Mouse (Mus musculus) MEL (cell line): Measurements from ENCODE around the gene Rnf157. TPM values are rescaled to one million over a fixed set of nuclear protein-coding genes. Genes with fewer than 3 reads are reported as not detected.

Experiments used
- DNase-seq: peaks from one replicate; pipeline ENCODE4 v3.0.0; 2011; ENCODE audit warnings: low read depth, low spot score
- H3K27ac ChIP-seq: 2 replicates; pipeline ENCODE4 v1.5.1; 2012; ENCODE audit warnings: low read depth, mild to moderate bottlenecking, control low read depth, low read length, moderate library complexity; ENCODE audit not compliant: control insufficient read depth
- H3K27me3 ChIP-seq, 2 experiments: fragments of 150-350 bp in 1 of 2; sonication (generic) in 1 of 2; 2 replicates each; pipeline ENCODE4 v1.6.1; 2012; ENCODE audit warnings: low read length in 2 of 2, mild to moderate bottlenecking in 2 of 2, improper control_type of control experiment in 1 of 2, moderate library complexity in 1 of 2; ENCODE audit not compliant: insufficient read depth in 2 of 2, control insufficient read depth in 1 of 2
- H3K36me3 ChIP-seq, 2 experiments: 2 replicates each; pipeline ENCODE4 v1.6.1; 2012 to 2014; ENCODE audit warnings: low read length in 2 of 2, improper control_type of control experiment in 1 of 2, inconsistent platforms in 1 of 2, mild to moderate bottlenecking in 1 of 2; ENCODE audit not compliant: insufficient read depth in 2 of 2, control insufficient read depth in 1 of 2
- H3K4me1 ChIP-seq, 2 experiments: fragments of 150-350 bp in 1 of 2; sonication (generic) in 1 of 2; 2 replicates each; pipeline ENCODE4 v1.6.1; 2012; ENCODE audit warnings: low read length in 2 of 2, improper control_type of control experiment in 1 of 2, mild to moderate bottlenecking in 1 of 2; ENCODE audit not compliant: insufficient read depth in 2 of 2, control insufficient read depth in 1 of 2
- H3K4me3 ChIP-seq, 2 experiments: fragments of 150-350 bp in 1 of 2; sonication (generic) in 1 of 2; 2 replicates each; pipeline ENCODE4 v1.5.1; 2012; ENCODE audit warnings: low read depth in 2 of 2, low read length in 2 of 2, mild to moderate bottlenecking in 2 of 2, moderate library complexity in 2 of 2, control low read depth in 1 of 2, improper control_type of control experiment in 1 of 2; ENCODE audit not compliant: control insufficient read depth in 1 of 2, insufficient read depth in 1 of 2
- H3K79me2 ChIP-seq: 2 replicates; pipeline ENCODE4 v1.6.1; 2012; ENCODE audit warnings: mild to moderate bottlenecking, low read length, moderate library complexity; ENCODE audit not compliant: control insufficient read depth, poor library complexity, insufficient read depth
- H3K9ac ChIP-seq: 2 replicates; pipeline ENCODE4 v1.6.1; 2012; ENCODE audit warnings: low read depth, mild to moderate bottlenecking, control low read depth, low read length, moderate library complexity; ENCODE audit not compliant: control insufficient read depth, poor library complexity, severe bottlenecking
- H3K9me3 ChIP-seq: fragments of 150-350 bp; sonication (generic); replicated peaks from 2 replicates; pipeline ENCODE4 v1.6.1; 2012; ENCODE audit warnings: mild to moderate bottlenecking, low read length, improper control_type of control experiment, moderate library complexity; ENCODE audit not compliant: insufficient read depth
- E2F4 ChIP-seq: IDR thresholded peaks from 2 replicates; pipeline ENCODE4 v1.6.1; 2011; ENCODE audit warnings: low read depth, low read length, improper control_type of control experiment, borderline replicate concordance
- EP300 ChIP-seq, 2 experiments: IDR thresholded peaks; 2 replicates each; pipeline ENCODE4 v1.6.1; 2011; ENCODE audit warnings: improper control_type of control experiment in 2 of 2, low read length in 2 of 2, low read depth in 1 of 2, mild to moderate bottlenecking in 1 of 2
- ETS1 ChIP-seq: IDR thresholded peaks from 2 replicates; pipeline ENCODE4 v1.6.1; 2012; ENCODE audit warnings: low read depth, mild to moderate bottlenecking, inconsistent platforms, low read length, improper control_type of control experiment, moderate library complexity
- GATA1 ChIP-seq: IDR thresholded peaks from 2 replicates; pipeline ENCODE4 v1.6.1; 2011; ENCODE audit warnings: low read depth, low read length, improper control_type of control experiment
- HCFC1 ChIP-seq: IDR thresholded peaks from 2 replicates; pipeline ENCODE4 v1.6.1; 2012; ENCODE audit warnings: low read depth, mild to moderate bottlenecking, inconsistent platforms, low read length, improper control_type of control experiment, moderate library complexity
- JUND ChIP-seq: IDR thresholded peaks from 2 replicates; pipeline ENCODE4 v1.6.1; 2011; ENCODE audit warnings: low read depth, mild to moderate bottlenecking, improper control_type of control experiment, low read length
- MAX ChIP-seq: IDR thresholded peaks from 2 replicates; pipeline ENCODE4 v1.6.1; 2011; ENCODE audit warnings: low read length, improper control_type of control experiment
- MYB ChIP-seq: IDR thresholded peaks from 2 replicates; pipeline ENCODE4 v1.6.1; 2011; ENCODE audit warnings: mild to moderate bottlenecking, low read depth, low read length, improper control_type of control experiment
- POLR2AphosphoS5 ChIP-seq: IDR thresholded peaks from 2 replicates; pipeline ENCODE4 v1.6.1; 2012; ENCODE audit warnings: low read depth, borderline replicate concordance, mild to moderate bottlenecking, inconsistent platforms, low read length, moderate library complexity, mixed read lengths
- SMC3 ChIP-seq: IDR thresholded peaks from 2 replicates; pipeline ENCODE4 v1.6.1; 2011; ENCODE audit warnings: low read depth, low read length, improper control_type of control experiment
- TAL1 ChIP-seq: IDR thresholded peaks from 2 replicates; pipeline ENCODE4 v1.6.1; 2012; ENCODE audit warnings: mild to moderate bottlenecking, inconsistent platforms, low read length, moderate library complexity, mixed read lengths
- TCF12 ChIP-seq: IDR thresholded peaks from 2 replicates; pipeline ENCODE4 v1.6.1; 2014; ENCODE audit warnings: low read depth, mild to moderate bottlenecking, inconsistent platforms, low read length, improper control_type of control experiment, moderate library complexity
- USF1 ChIP-seq: IDR thresholded peaks from 2 replicates; pipeline ENCODE4 v1.6.1; 2014; ENCODE audit warnings: low read depth, mild to moderate bottlenecking, inconsistent platforms, low read length, improper control_type of control experiment, moderate library complexity
- USF2 ChIP-seq, 2 experiments: IDR thresholded peaks; 2 replicates each; pipeline ENCODE4 v1.6.1; 2011 to 2012; ENCODE audit warnings: improper control_type of control experiment in 2 of 2, low read length in 2 of 2, borderline replicate concordance in 1 of 2, inconsistent platforms in 1 of 2, low read depth in 1 of 2, mild to moderate bottlenecking in 1 of 2; ENCODE audit not compliant: insufficient read depth in 1 of 2
- ZKSCAN1 ChIP-seq: IDR thresholded peaks from 2 replicates; pipeline ENCODE4 v1.6.1; 2012; ENCODE audit warnings: low read depth, mild to moderate bottlenecking, inconsistent platforms, low read length, improper control_type of control experiment, moderate library complexity
- ZNF384 ChIP-seq: IDR thresholded peaks from 2 replicates; pipeline ENCODE4 v1.6.1; 2012; ENCODE audit warnings: low read depth, mild to moderate bottlenecking, inconsistent platforms, low read length, improper control_type of control experiment
- polyA plus RNA-seq, 2 experiments: library from polyadenylated mRNA; stranded (reverse) in 1 of 2; unstranded in 1 of 2; fragments of >175 nt in 1 of 2; fragments of >200 nt in 1 of 2; gene quantifications; 2 replicates each; pipeline versions ENCODE4 v1.2.1 to v1.2.4; 2012; ENCODE audit warnings: low replicate concordance in 2 of 2, low read depth in 1 of 2; ENCODE audit not compliant: insufficient read length in 2 of 2, insufficient read depth in 1 of 2, missing spikeins in 1 of 2
- total RNA-seq: library from RNA; depleted of rRNA; stranded (reverse); fragments of 300-350 nt; gene quantifications from 2 replicates; pipeline ENCODE4 v1.2.3, GENCODE M21; 2012

The Rnf157 gene
- total and polyA plus RNA-seq, 3 experiments = 7.5 to 10.9 TPM; not detected in 1

GRCm38 (mm10) chr11:116368116-116368515 is 44.7 kb downstream of the Rnf157 start (continued):
- TF ChIP-seq ZNF384 = no peak
- no peak for TF ChIP-seq MAX
- TF ChIP-seq HCFC1 = peak; percentile 44; the same call in 1 of the 2 replicates
- TF ChIP-seq SMC3 = peak; percentile 94
- TF ChIP-seq TAL1 = no peak
- TF ChIP-seq JUND = no peak
- no peak for TF ChIP-seq ETS1
- TF ChIP-seq USF2 (IDR thresholded peaks at IDR 0.05; ENCODE audit: borderline replicate concordance in 1 of 2, insufficient read depth in 1 of 2, low read depth in 1 of 2, low read length in 2 of 2) = no peak
- no peak for TF ChIP-seq MYB
- no peak for TF ChIP-seq GATA1
- TF ChIP-seq E2F4 = no peak
- no peak for TF ChIP-seq POLR2AphosphoS5

- Histone ChIP-seq H3K4me3 (no peak overlapping the region), H3K4me1 (peaks cover 16 to 22% of the 10 kb centered on the region in 2 experiments), H3K9me3 (no peaks in the 10 kb centered on the region), H3K36me3 (peaks cover 0 to 14% of the 10 kb centered on the region in 2 experiments; a peak in 2 of 4 replicates), H3K27ac (no peak overlapping the region), H3K9ac (no peak overlapping the region), H3K79me2 (no peaks in the 10 kb centered on the region), H3K27me3 (no peaks in the 10 kb centered on the region)
- peak; percentile 90 for TF ChIP-seq ZKSCAN1
- no peak for TF ChIP-seq USF1
- DNase-seq = no peak
These were observed 46.2 kb downstream of the Rnf157 start for GRCm38 (mm10) chr11:116366647-116367046.

DNA sequence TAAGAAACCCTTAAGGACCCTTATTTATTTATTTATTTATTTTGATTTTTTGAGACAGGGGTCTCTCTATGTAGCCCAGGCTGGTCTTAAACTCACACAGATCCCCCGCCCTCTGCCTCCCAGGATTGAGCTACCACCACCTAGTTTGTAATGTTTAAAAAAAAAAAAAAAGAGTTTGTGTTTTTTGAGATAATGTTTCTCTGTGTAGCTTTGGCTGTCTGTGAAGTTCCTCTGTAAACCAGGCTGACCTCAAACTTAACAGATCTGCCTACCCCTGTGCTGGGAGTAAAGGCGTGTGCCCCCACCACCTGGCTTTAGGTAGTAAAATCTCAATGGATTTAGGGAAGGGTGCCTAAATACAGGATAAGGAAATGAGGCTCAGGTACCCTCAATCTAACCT is 46.7 kb downstream of the Rnf157 start:
- Histone ChIP-seq H3K4me1 (peaks cover 16 to 22% of the 10 kb centered on the region in 2 experiments), H3K36me3 (peaks cover 0 to 14% of the 10 kb centered on the region in 2 experiments; a peak in 2 of 4 replicates), H3K27ac (no peak overlapping the region), H3K27me3 (no peaks in the 10 kb centered on the region), H3K9me3 (no peaks in the 10 kb centered on the region), H3K79me2 (no peaks in the 10 kb centered on the region), H3K4me3 (no peak overlapping the region), H3K9ac (no peak overlapping the region)
- peak; percentile 60 for DNase-seq
- TF ChIP-seq TCF12 = peak; percentile 54
- TF ChIP-seq POLR2AphosphoS5 = no peak
- TF ChIP-seq GATA1 = peak; percentile 34; the same call in 1 of the 2 replicates
- peak; percentile 42 to 51; a peak in 3 of 4 replicates for TF ChIP-seq EP300 (IDR thresholded peaks at IDR 0.05; ENCODE audit: low read depth in 1 of 2, low read length in 2 of 2)
- TF ChIP-seq ZNF384 = peak; percentile 93
